Mouse (Mus musculus): ENCODE results near the gene Exoc3l4. TPM values are rescaled to one million over a fixed set of nuclear protein-coding genes. Genes with fewer than 3 reads are reported as not detected.
A peak's percentile ranks its signal among the peaks of the same experiment; 100 is the strongest.

Gene Exoc3l4
- polyA plus RNA-seq, 1 experiment, result 0.21 TPM

GRCm38 (mm10) chr12:111425789-111426460 is 9.1 kb downstream of the Exoc3l4 start:
- TF ChIP-seq GATA1 (IDR thresholded peaks at IDR 0.05; ENCODE audit: low read length), result no peak

GRCm38 (mm10) chr12:111427438-111428113 is 10.8 kb downstream of the Exoc3l4 start:
- TF ChIP-seq GATA1 (IDR thresholded peaks at IDR 0.05; ENCODE audit: low read length), result no peak

DNA sequence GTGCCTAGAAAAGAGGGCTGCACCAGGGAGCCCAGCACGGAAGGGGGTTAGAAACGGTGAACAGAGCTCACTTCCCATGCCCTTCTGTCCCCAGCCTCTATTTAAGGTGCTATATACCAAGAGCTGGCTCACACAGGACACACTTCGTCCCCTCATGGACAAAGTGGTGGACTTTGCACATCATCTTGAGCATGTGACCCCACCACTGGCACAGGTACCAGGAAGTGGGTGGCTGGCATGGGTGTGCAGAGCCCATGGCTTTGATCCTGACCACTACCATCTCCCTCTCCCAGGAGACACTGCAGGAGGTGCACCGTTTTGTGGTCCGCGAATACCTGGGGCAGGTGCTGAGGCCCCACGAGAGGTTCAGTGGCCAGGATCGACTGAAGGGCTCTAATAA is 11.5 kb downstream of the Exoc3l4 start:
- TF ChIP-seq GATA1 (IDR thresholded peaks at IDR 0.05; ENCODE audit: low read length), result no peak

- no peak for TF ChIP-seq GATA1 (IDR thresholded peaks at IDR 0.05; ENCODE audit: low read length)
These were observed 12.4 kb downstream of the Exoc3l4 start for GRCm38 (mm10) chr12:111428961-111429911.

GRCm38 (mm10) chr12:111430049-111430867 is 13.4 kb downstream of the Exoc3l4 start:
- TF ChIP-seq GATA1 (IDR thresholded peaks at IDR 0.05; ENCODE audit: low read length), result no peak

- no peak for TF ChIP-seq GATA1 (IDR thresholded peaks at IDR 0.05; ENCODE audit: low read length)
These were observed 14.3 kb downstream of the Exoc3l4 start for GRCm38 (mm10) chr12:111430868-111431817.

DNA sequence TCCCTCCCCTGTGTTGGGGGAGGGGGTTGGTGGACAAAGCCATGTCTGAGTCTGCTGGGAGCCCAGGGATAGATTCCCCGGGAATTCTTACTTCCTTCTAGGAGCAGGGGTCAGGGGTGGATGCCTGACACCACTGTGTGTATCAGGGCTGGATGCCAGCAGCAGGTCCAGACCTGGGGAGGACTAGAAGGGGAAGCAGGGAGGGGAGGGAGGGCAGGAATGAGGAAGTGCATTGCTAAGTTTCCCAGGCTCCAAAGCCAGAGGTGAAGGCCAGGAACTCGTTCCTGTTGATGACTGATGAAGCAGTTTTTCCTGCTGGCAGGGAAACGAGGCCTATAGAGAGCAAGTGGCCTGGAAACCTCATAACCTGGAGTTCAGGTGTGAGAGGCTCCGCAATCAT is 15.3 kb downstream of the Exoc3l4 start:
- TF ChIP-seq GATA1 (IDR thresholded peaks at IDR 0.05; ENCODE audit: low read length), result no peak

- TF ChIP-seq GATA1 (IDR thresholded peaks at IDR 0.05; ENCODE audit: low read length), result no peak
These were observed 16.0 kb downstream of the Exoc3l4 start for GRCm38 (mm10) chr12:111432751-111433331.

GRCm38 (mm10) chr12:111434164-111434744 is 17.4 kb downstream of the Exoc3l4 start:
- no peak for TF ChIP-seq GATA1 (IDR thresholded peaks at IDR 0.05; ENCODE audit: low read length)

- peak; percentile 86 for TF ChIP-seq GATA1 (IDR thresholded peaks at IDR 0.05; ENCODE audit: low read length)
These were observed 18.0 kb downstream of the Exoc3l4 start for GRCm38 (mm10) chr12:111434745-111435327.

- TF ChIP-seq GATA1 (IDR thresholded peaks at IDR 0.05; ENCODE audit: low read length), result no peak
These were observed 19.4 kb downstream of the Exoc3l4 start for GRCm38 (mm10) chr12:111436170-111436569.

DNA sequence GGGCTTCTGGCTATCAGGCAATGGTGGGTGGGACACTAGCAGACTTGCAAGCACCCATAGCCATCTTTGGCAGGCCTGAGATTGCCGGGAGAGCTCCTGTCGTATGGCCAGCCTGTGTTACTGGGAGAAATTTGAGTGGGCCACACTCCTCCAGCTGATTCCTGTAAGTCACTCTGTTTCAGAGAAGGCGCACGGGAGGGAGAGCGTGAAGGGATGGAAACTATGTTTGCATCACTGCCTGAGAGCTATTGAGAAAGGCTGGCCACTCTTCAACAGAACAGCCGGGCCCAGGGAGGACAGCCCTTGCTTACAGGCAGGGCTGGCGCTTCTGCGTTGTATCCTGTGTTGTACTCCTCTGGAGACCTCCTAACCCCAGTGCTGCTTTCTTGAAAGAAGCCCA is 19.8 kb downstream of the Exoc3l4 start:
- TF ChIP-seq GATA1 (IDR thresholded peaks at IDR 0.05; ENCODE audit: low read length), result no peak
